Mouse (Mus musculus) liver, embryonic 16.5 days (tissue): ENCODE measurements around the gene Tmem115. TPM values are rescaled to one million over a fixed set of nuclear protein-coding genes. Genes with fewer than 3 reads are reported as not detected.

Experiments
- ATAC-seq: fragments of 200-750 bp; cut with Nextera tagmentation; 2 replicates; pipeline ENCODE4 v1.8.0; 2017; ENCODE audit warnings: low read depth, mild to moderate bottlenecking, moderate number of reproducible peaks, moderate library complexity
- H3K27ac ChIP-seq: fragments of 300-500 bp; sonication (generic); 2 replicates; pipeline ENCODE4 v1.5.1; 2014; ENCODE audit warnings: mild to moderate bottlenecking, low read length
- H3K27me3 ChIP-seq: fragments of 300-500 bp; sonication (generic); 2 replicates; pipeline ENCODE4 v1.6.1; 2014; ENCODE audit warnings: low read depth, low read length, mixed read lengths; ENCODE audit not compliant: control insufficient read depth, insufficient read depth
- H3K36me3 ChIP-seq: fragments of 300-500 bp; sonication (generic); 2 replicates; pipeline ENCODE4 v1.6.1; 2014; ENCODE audit warnings: mild to moderate bottlenecking; ENCODE audit not compliant: control insufficient read depth, insufficient read depth
- H3K4me1 ChIP-seq: fragments of 300-500 bp; sonication (generic); 2 replicates; pipeline ENCODE4 v1.6.1; 2014; ENCODE audit warnings: low read depth, low read length, mixed read lengths; ENCODE audit not compliant: control insufficient read depth
- H3K4me2 ChIP-seq: fragments of 300-500 bp; sonication (generic); 2 replicates; pipeline ENCODE4 v1.6.1; 2014; ENCODE audit warnings: low read depth, low read length, mixed read lengths
- H3K4me3 ChIP-seq: fragments of 300-500 bp; sonication (generic); 2 replicates; pipeline ENCODE4 v1.5.1; 2014; ENCODE audit warnings: low read depth, mild to moderate bottlenecking, low read length
- H3K9ac ChIP-seq: fragments of 300-500 bp; sonication (generic); 2 replicates; pipeline ENCODE4 v1.6.1; 2014; ENCODE audit warnings: low read depth, low read length
- H3K9me3 ChIP-seq: fragments of 300-500 bp; sonication (generic); replicated peaks from 2 replicates; pipeline ENCODE4 v1.6.1; 2016; ENCODE audit warnings: low read length; ENCODE audit not compliant: control insufficient read depth
- WGBS: fragments of 180-500 bp; shearing (Covaris S2); extraction: QIAGEN DNeasy Blood & Tissue Kit; methylation state at CpG from one replicate; pipeline ENCODE4 v1.1.7; 2014; ENCODE audit not compliant: insufficient replicate concordance; 5-methylcytosine and 5-hydroxymethylcytosine counted together
- polyA plus RNA-seq: library from polyadenylated mRNA; unstranded; fragments of >200 nt; fragmentation: Nextera tagmentation; extraction: Ambion mirVana; gene quantifications from 2 replicates; pipeline ENCODE4 v1.2.1, GENCODE M21; 2015

Tmem115 gene
- polyA plus RNA-seq, 1 experiment from 2014 or later = 14.3 TPM

DNA sequence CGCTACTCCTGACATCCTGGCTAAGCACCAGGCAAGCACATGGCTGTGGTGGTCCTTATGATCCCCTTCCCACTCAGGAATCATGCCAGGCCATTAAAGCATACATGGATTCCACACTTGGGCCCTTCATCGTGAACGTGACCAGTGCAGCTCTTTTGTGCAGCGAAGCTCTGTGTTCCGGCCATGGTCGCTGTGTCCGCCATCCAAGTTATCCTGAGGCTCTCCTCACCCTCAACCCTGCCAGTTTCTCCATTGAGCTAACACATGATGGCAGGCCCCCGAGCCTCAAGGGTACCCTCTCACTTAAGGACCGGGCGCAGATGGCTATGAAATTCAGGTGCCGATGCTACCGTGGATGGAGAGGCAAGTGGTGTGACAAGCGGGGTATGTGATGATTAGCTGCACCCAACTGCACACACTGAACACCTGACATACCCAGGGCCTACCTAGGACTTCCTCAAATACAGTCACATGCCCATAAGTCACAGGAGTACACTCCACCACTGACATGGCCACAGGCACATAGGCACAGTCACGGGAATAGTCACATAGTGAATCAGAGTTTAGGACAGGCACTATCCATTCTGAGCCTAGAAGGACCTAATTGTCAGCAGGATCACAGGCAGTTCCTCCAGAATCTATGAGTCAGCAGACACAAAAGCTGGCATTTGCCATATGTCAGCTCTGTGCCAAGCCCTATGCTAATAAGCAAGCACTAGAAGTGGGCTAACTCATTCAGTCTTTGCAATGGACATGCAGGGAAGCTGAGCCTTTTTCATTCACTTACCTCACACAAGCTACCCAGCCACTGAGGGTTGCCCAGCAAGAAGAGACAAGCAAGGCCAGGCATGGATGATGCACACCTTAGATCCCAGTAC lies 45.5 kb downstream of the Tmem115 start:
- no peak overlapping the region for H3K4me2 ChIP-seq
- H3K9me3 ChIP-seq = no peaks in the 10 kb centered on the region
- peak overlapping the region; percentile 92 for H3K27ac ChIP-seq
- peaks cover 7% of the 10 kb centered on the region for H3K36me3 ChIP-seq
- no peaks in the 10 kb centered on the region for H3K27me3 ChIP-seq
- ATAC-seq = no peak
- peaks cover 49% of the 10 kb centered on the region for H3K4me1 ChIP-seq
- 90% methylated on average over 14 of the region's 14 CpGs for WGBS
- no peak overlapping the region for H3K9ac ChIP-seq
- no peak overlapping the region for H3K4me3 ChIP-seq

DNA sequence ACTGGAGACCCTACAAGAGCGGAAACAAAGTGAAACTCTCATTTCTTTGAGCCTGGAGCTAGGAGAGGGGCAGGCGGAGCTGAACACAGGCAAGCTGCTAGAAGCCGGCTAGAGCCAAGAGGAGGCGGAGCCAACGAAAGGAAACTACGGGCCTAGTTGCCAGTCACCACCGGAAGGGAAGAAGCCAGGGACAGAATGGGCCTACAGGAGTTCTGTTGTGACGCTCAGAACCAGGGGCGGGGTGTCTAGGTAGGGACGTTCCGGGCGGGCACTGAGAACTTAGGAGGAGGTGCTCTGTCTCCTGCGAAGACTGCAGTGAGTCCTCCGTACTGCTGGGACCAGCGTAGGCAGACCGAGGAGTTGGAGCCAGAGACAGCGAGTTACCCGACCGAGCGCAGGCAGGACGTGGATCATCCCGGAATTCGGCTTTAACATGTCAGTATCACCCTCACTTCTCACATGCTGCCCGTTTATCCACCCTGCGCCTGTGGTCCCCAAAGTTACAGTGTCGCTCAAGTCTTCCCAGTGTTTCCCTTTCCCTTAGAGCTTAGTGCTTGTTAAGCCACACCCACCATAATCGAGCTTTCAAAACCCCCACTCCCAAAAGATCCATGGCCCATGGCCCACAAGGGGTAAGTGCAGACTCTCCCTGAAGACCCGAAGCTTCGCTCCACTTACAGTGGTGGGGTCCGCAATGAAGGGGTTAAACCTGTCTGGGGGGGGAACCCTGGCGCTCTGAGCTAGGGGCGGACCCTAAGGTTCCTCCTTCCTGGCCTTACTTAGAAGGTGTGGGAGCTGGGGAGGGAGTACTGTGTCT lies 47.0 kb downstream of the Tmem115 start, which contains the start of gene Hyal3:
Gene Hyal3, plus strand, starts transcription at position 318 of the 817 bp plus-strand sequence.
- Histone ChIP-seq H3K4me3 (peak within 1 kb of the TSS; percentile 70), H3K4me1 (peaks cover 49% of the 10 kb centered on the region), H3K9ac (peak within 1 kb of the TSS; percentile 73), H3K4me2 (peak within 1 kb of the TSS; percentile 79), H3K27ac (peak within 1 kb of the TSS; percentile 92), H3K27me3 (no peaks in the 10 kb centered on the region), H3K9me3 (no peaks in the 10 kb centered on the region), H3K36me3 (peaks cover 7% of the 10 kb centered on the region)
- under 1% methylated on average over 32 of the region's 32 CpGs for WGBS
- ATAC-seq = peak; percentile 79

DNA sequence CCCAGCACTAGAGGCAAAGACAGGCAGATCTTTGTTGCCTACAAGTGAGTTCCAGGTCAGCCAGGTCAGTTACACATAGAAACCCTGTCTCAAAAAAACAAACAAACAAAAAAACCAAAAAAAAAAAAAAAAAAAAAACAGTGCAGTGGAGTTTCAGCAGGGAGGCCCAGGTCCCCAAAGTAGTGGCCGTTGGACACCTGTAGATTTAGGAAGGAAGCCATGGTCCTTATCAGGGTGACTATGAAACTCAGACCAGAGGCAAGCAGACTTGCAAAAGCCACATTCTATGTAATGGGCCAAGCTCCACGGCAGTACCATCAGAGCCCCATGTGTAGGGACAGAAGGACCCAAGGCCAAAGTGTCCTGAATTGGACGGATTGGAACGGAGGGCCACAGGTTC lies 47.8 kb downstream of the Tmem115 start:
- H3K9me3 ChIP-seq = no peaks in the 10 kb centered on the region
- peak overlapping the region; percentile 73 for H3K9ac ChIP-seq
- 22% methylated on average over 4 of the region's 4 CpGs for WGBS
- H3K36me3 ChIP-seq = peaks cover 7% of the 10 kb centered on the region
- peak overlapping the region; percentile 79 for H3K4me2 ChIP-seq
- no peaks in the 10 kb centered on the region for H3K27me3 ChIP-seq
- H3K27ac ChIP-seq = peak overlapping the region; percentile 92
- ATAC-seq = no peak
- H3K4me3 ChIP-seq = peak overlapping the region; percentile 70
- peaks cover 49% of the 10 kb centered on the region for H3K4me1 ChIP-seq

DNA sequence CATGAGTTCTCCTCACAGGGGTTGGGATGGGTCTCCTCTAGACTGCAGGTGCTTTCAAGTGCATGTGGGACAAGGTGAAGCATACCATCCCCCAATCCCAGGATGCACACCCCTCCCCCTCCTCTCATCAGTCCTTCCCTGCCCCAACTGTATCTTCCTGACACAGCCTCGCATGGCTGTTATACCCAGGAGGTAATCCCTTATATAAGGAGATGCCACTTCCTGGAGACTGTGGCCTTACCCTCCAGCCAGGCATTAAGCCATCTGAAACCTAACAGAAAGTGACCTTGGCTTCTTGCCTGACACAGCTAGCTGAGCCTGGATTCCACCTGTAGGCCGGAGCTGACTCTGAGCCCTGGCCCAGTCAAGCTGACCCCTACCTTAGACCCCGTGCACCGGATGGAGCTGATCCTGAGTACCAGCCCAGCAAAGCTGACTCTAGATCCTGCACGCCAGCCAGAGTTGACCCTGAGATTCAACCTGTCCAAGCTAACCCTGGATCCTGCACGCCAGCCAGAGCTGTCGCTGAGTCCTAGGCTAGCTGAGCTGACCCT lies 48.8 kb downstream of the Tmem115 start:
- H3K9me3 ChIP-seq = no peaks in the 10 kb centered on the region
- peak overlapping the region; percentile 70; the same call in 1 of the 2 replicates for H3K4me3 ChIP-seq
- peak overlapping the region; percentile 92 for H3K27ac ChIP-seq
- no peak for ATAC-seq
- peak overlapping the region; percentile 79; the same call in 1 of the 2 replicates for H3K4me2 ChIP-seq
- peak overlapping the region; percentile 73; the same call in 1 of the 2 replicates for H3K9ac ChIP-seq
- peaks cover 7% of the 10 kb centered on the region for H3K36me3 ChIP-seq
- WGBS = 78% methylated on average over 7 of the region's 7 CpGs
- no peaks in the 10 kb centered on the region for H3K27me3 ChIP-seq
- H3K4me1 ChIP-seq = peaks cover 41% of the 10 kb centered on the region

DNA sequence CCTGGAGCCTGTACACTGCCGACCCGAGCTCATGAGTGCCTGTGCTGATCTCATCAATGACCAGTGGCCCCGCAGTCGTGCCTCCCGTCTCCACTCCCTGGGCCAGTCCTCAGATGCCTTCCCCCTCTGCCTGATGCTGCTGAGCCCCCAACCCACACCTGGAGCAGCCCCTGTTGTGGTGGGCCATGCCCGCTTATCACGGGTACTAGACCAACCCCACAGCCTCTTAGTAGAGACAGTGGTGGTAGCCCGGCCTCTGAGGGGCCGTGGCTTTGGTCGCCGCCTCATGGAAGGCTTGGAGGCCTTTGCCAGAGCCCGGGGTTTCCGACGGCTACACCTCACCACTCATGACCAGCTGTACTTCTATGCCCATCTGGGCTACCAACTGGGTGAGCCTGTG lies 49.4 kb downstream of the Tmem115 start:
- Histone ChIP-seq H3K9me3 (no peaks in the 10 kb centered on the region), H3K27me3 (no peaks in the 10 kb centered on the region), H3K4me2 (no peak overlapping the region), H3K36me3 (peaks cover 7% of the 10 kb centered on the region), H3K9ac (no peak overlapping the region), H3K4me1 (peaks cover 41% of the 10 kb centered on the region), H3K27ac (no peak overlapping the region; the same call in 1 of the 2 replicates), H3K4me3 (no peak overlapping the region)
- 89% methylated on average over 14 of the region's 14 CpGs for WGBS
- ATAC-seq = no peak

DNA sequence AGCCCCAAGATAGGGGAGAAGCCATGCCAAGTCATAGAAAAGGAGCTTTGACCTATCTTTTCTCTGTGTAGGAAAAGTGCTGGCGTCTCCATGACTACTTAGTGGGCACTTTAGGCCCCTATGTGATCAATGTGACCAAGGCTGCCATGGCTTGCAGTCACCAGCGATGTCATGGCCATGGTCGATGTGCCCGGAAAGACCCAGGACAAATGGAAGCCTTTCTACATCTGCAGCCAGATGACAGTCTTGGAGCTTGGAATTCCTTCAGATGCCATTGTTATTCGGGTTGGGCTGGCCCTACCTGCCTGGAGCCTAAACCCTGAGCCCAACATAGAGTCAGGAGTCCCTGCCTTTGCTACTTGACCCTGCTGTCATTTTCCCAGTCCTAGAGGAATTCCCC lies 52.8 kb downstream of the Tmem115 start:
- peak overlapping the region; percentile 68 for H3K4me2 ChIP-seq
- peak overlapping the region; percentile 59 for H3K4me3 ChIP-seq
- H3K27ac ChIP-seq = peak overlapping the region; percentile 93
- peak overlapping the region; percentile 48 for H3K9ac ChIP-seq
- H3K9me3 ChIP-seq = no peaks in the 10 kb centered on the region
- H3K4me1 ChIP-seq = peaks cover 51% of the 10 kb centered on the region
- ATAC-seq = no peak
- no peaks in the 10 kb centered on the region for H3K27me3 ChIP-seq
- 78% methylated on average over 5 of the region's 5 CpGs for WGBS
- H3K36me3 ChIP-seq = peaks cover 25% of the 10 kb centered on the region

DNA sequence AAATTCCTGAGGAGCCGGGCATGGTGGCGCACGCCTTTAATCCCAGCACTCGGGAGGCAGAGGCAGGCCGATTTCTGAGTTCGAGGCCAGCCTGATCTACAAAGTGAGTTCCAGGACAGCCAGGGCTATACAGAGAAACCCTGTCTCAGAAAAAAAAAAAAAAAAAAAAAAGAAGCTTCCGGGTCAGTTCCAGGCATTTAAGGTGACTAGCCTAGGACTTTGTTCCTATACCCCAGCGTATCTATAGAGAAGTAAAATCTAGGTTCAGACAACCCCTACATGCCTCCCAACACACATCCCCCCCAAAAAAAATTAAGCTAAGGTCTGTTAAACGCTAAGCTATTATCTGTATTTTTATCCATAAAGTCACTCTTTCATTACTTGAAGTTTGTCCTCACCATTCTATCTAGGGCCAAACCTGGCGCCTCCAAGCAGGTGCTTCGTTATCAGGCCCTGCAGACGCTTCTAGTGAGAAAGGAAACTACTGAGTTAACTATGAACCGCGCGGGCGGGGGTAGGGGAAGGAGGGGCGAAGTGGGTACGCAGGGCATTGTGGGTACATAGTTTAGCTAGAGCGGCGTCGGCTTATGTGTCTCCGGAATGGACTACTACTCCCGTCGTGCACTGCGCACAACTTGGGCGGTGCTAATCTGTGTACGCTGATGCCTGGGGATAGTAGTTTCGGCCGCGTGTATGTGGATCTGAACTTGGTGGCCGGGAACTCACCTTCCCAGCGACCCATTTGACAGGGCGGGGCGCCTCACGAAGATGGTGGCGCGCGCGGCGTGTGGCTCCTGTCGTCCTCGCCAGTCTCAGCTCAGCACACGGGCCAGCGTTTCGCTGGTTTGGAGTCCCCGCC lies 53.5 kb downstream of the Tmem115 start, which contains the start of gene Ifrd2:
Gene Ifrd2, plus strand, starts transcription at position 669 of the 859 bp plus-strand sequence.
- Histone ChIP-seq H3K9ac (peak within 1 kb of the TSS; percentile 93), H3K4me2 (peak within 1 kb of the TSS; percentile 83), H3K9me3 (no peaks in the 10 kb centered on the region), H3K27ac (peak within 1 kb of the TSS; percentile 94), H3K36me3 (peaks cover 32% of the 10 kb centered on the region), H3K4me1 (peaks cover 44% of the 10 kb centered on the region), H3K4me3 (peak within 1 kb of the TSS; percentile 91), H3K27me3 (no peaks in the 10 kb centered on the region)
- WGBS = 6% methylated on average over 46 of the region's 46 CpGs
- peak; percentile 92 for ATAC-seq
